10 mouse cellular contexts compared by ENCODE assay signal in genomic region chr1:98190741-98191140, GRCm38 (mm10).
A peak's percentile ranks its signal among the peaks of the same experiment; 100 is the strongest.
DNase-seq lines count a peak whose midpoint lies in the region; ATAC-seq lines count a peak whose summit lies in the region.
"Had no signal": no experiment of that assay in that cellular context is flagged by ENCODE, and none has a peak within 500 bp of the region (broad histone marks: within the 10 kb centered on the region; RNA-seq: fewer than 3 reads in every experiment).

No protein-coding gene starts in this region.

- no peaks in the 10 kb centered on the region for H3K36me3 ChIP-seq in forebrain, embryonic 15.5 days
- no peaks in the 10 kb centered on the region for H3K36me3 ChIP-seq in midbrain, embryonic 15.5 days (replicated peaks)
- H3K36me3 ChIP-seq: embryonic facial prominence, embryonic 15.5 days; liver, embryonic 15.5 days had no signal

- 0 out of 2 replicates have a peak overlapping the region, but pooled peaks have one; percentile 12 for H3K9ac ChIP-seq in forebrain, embryonic 15.5 days (replicated peaks)
- H3K9ac ChIP-seq in midbrain, embryonic 15.5 days = no peak overlapping the region
- H3K9ac ChIP-seq: embryonic facial prominence, embryonic 15.5 days; liver, embryonic 15.5 days had no signal

- peak overlapping the region; percentile 15 for H3K4me2 ChIP-seq in forebrain, embryonic 15.5 days (replicated peaks)
- peak overlapping the region; percentile 5; the same call in 1 of the 2 replicates for H3K4me2 ChIP-seq in midbrain, embryonic 15.5 days
- H3K4me2 ChIP-seq: embryonic facial prominence, embryonic 15.5 days; liver, embryonic 15.5 days had no signal

- H3K4me1 ChIP-seq in forebrain, embryonic 15.5 days = peaks cover 40% of the 10 kb centered on the region
- H3K4me1 ChIP-seq in midbrain, embryonic 15.5 days = peaks cover 37% of the 10 kb centered on the region
- H3K4me1 ChIP-seq: liver, embryonic 15.5 days had no signal

- ATAC-seq in forebrain, embryonic 15.5 days (replicated peaks) = peak; percentile 36
- ATAC-seq in midbrain, embryonic 15.5 days (replicated peaks) = peak; percentile 67
- no peak for ATAC-seq in CD4-positive, CD25-positive, alpha-beta regulatory T cell, adult 4 months

- H3K9me3 ChIP-seq in forebrain, embryonic 15.5 days = no peaks in the 10 kb centered on the region
- no peaks in the 10 kb centered on the region for H3K9me3 ChIP-seq in midbrain, embryonic 15.5 days
- H3K9me3 ChIP-seq: embryonic facial prominence, embryonic 15.5 days; liver, embryonic 15.5 days had no signal

- 6% methylated on average over 6 of the region's 6 CpGs for WGBS in forebrain, embryonic 15.5 days
- 11% methylated on average over 6 of the region's 6 CpGs for WGBS in midbrain, embryonic 15.5 days

- no peaks in the 10 kb centered on the region for H3K27me3 ChIP-seq in forebrain, embryonic 15.5 days
- no peaks in the 10 kb centered on the region for H3K27me3 ChIP-seq in midbrain, embryonic 15.5 days (replicated peaks)
- H3K27me3 ChIP-seq: embryonic facial prominence, embryonic 15.5 days; liver, embryonic 15.5 days had no signal

- H3K4me3 ChIP-seq in forebrain, embryonic 15.5 days = no peak overlapping the region
- no peak overlapping the region for H3K4me3 ChIP-seq in midbrain, embryonic 15.5 days
- H3K4me3 ChIP-seq: embryonic facial prominence, embryonic 15.5 days; liver, embryonic 15.5 days had no signal

- DNase-seq in adrenal gland, adult (ENCODE audit: inconsistent age in 2 of 2, low spot score in 1 of 2) = peak; percentile 21 to 76
- DNase-seq in adrenal gland, adult 18-20 months (ENCODE audit: low spot score in 2 of 2) = no peak
- DNase-seq in 3T3-L1 (ENCODE audit: low read depth, low spot score) = peak; percentile 84
- no peak for DNase-seq in ovary, adult 18-20 months (ENCODE audit: low spot score)
- DNase-seq in thymus, adult 18-20 months = no peak

- H3K27ac ChIP-seq in forebrain, embryonic 15.5 days (replicated peaks) = peak overlapping the region; percentile 91
- H3K27ac ChIP-seq in midbrain, embryonic 15.5 days = peak overlapping the region; percentile 79
- H3K27ac ChIP-seq: embryonic facial prominence, embryonic 15.5 days; liver, embryonic 15.5 days had no signal

Comparison
In these comparisons a context has a peak if more than half of its experiments do, and no peak if none do; other contexts are left out.
1. DNase-seq: peak in adrenal gland, adult (2 of 2) and 3T3-L1 (single experiment); none in adrenal gland, adult 18-20 months (0 of 2), ovary, adult 18-20 months (single experiment) and thymus, adult 18-20 months (0 of 2).